Mouse (Mus musculus) C2C12 (cell line): Measurements from ENCODE around the gene Usp36.

ENCODE experiments used
- CTCF ChIP-seq: IDR thresholded peaks from one replicate; pipeline ENCODE4 v1.5.1; 2011; ENCODE audit not compliant: control insufficient read depth, insufficient read depth, insufficient read length
- MAX ChIP-seq: IDR thresholded peaks from one replicate; pipeline ENCODE4 v1.6.1; 2011; ENCODE audit warnings: mild to moderate bottlenecking, control low read depth
- USF1 ChIP-seq: IDR thresholded peaks from one replicate; pipeline ENCODE4 v1.6.1; 2011; ENCODE audit warnings: low read depth, mild to moderate bottlenecking, control low read depth, moderate library complexity

- TF ChIP-seq MAX (no peak), CTCF (no peak), USF1 (no peak)
Observed at GRCm38 (mm10) chr11:118259580-118259979, 30.5 kb downstream of the Usp36 start.
